Mouse (Mus musculus) intestine, postnatal 0 days (tissue): Measurements from ENCODE around the gene Gna12. TPM values are rescaled to one million over a fixed set of nuclear protein-coding genes. Genes with fewer than 3 reads are reported as not detected.

Source experiments
- ATAC-seq: fragments of 200-750 bp; cut with Nextera tagmentation; 2 replicates; pipeline ENCODE4 v1.8.0; 2017; ENCODE audit warnings: mild to moderate bottlenecking, moderate TSS enrichment, moderate library complexity
- H3K27ac ChIP-seq: fragments of 300-500 bp; sonication (generic); 2 replicates; pipeline ENCODE4 v1.5.1; 2014; ENCODE audit warnings: mild to moderate bottlenecking, low read depth, low read length, moderate library complexity
- H3K27me3 ChIP-seq: fragments of 300-500 bp; sonication (generic); replicated peaks from 2 replicates; pipeline ENCODE4 v1.6.1; 2014; ENCODE audit warnings: low read length, mixed read lengths; ENCODE audit not compliant: control insufficient read depth, insufficient read depth
- H3K36me3 ChIP-seq: fragments of 300-500 bp; sonication (generic); 2 replicates; pipeline ENCODE4 v1.6.1; 2014; ENCODE audit warnings: mild to moderate bottlenecking, moderate library complexity; ENCODE audit not compliant: control insufficient read depth, insufficient read depth
- H3K4me1 ChIP-seq: fragments of 300-500 bp; sonication (generic); replicated peaks from 2 replicates; pipeline ENCODE4 v1.6.1; 2014; ENCODE audit warnings: antibody characterized with exemption, low read length, mixed read lengths; ENCODE audit not compliant: control insufficient read depth, insufficient read depth
- H3K4me2 ChIP-seq: fragments of 300-500 bp; sonication (generic); replicated peaks from 2 replicates; pipeline ENCODE4 v1.6.1; 2014; ENCODE audit warnings: low read depth, mild to moderate bottlenecking, moderate library complexity
- H3K4me3 ChIP-seq: fragments of 300-500 bp; sonication (generic); 2 replicates; pipeline ENCODE4 v1.5.1; 2014; ENCODE audit warnings: low read depth, low read length
- H3K9ac ChIP-seq: fragments of 300-500 bp; sonication (generic); 2 replicates; pipeline ENCODE4 v1.6.1; 2014; ENCODE audit warnings: mild to moderate bottlenecking, low read depth, low read length
- H3K9me3 ChIP-seq: fragments of 300-500 bp; sonication (generic); 2 replicates; pipeline ENCODE4 v1.6.1; 2016; ENCODE audit warnings: mixed run types; ENCODE audit not compliant: control insufficient read depth
- CTCF ChIP-seq: sonication (generic); IDR thresholded peaks from 2 replicates; pipeline ENCODE4 v1.5.1; 2016; ENCODE audit warnings: low read depth, mild to moderate bottlenecking, control low read depth, antibody characterized with exemption, moderate library complexity
- WGBS: fragments of 180-500 bp; shearing (Covaris S2); extraction: QIAGEN DNeasy Blood & Tissue Kit; methylation state at CpG from one replicate; pipeline ENCODE4 v1.1.7; 2014; 5-methylcytosine and 5-hydroxymethylcytosine counted together
- polyA plus RNA-seq: library from polyadenylated mRNA; unstranded; fragments of >200 nt; fragmentation: Nextera tagmentation; extraction: Ambion mirVana; gene quantifications from 2 replicates; pipeline ENCODE4 v1.2.1, GENCODE M21; 2015

Gene Gna12
- polyA plus RNA-seq, 1 experiment from 2014 or later = 13.8 TPM

DNA sequence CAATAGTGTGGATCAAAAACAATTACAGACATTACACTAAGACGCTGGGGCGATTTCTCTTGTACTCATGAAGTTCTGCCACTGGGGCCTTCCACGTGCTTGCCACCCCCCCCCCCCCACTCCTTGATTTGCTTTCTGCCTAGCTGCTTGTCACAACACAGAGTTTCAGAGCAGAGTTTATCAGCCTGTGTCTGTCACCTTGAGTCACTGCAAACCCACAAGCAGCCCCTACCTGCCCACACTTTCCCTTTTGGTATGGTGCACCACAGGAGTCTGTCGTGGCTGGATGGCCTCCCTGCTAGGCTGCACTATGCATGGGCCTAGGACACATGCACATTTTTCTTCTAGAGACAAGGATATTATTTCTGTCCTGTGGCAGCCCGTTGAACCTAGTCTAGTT lies 31.5 kb downstream of the Gna12 start:
- Histone ChIP-seq H3K4me1 (0 out of 2 replicates have a peak, but pooled peaks cover 3% of the 10 kb centered on the region), H3K4me2 (no peak overlapping the region), H3K27ac (no peak overlapping the region), H3K4me3 (no peak overlapping the region), H3K36me3 (no peaks in the 10 kb centered on the region), H3K27me3 (no peaks in the 10 kb centered on the region), H3K9ac (no peak overlapping the region), H3K9me3 (no peaks in the 10 kb centered on the region)
- ATAC-seq = no peak
- TF ChIP-seq CTCF = no peak
- WGBS = 75% methylated on average over 5 of the region's 5 CpGs

DNA sequence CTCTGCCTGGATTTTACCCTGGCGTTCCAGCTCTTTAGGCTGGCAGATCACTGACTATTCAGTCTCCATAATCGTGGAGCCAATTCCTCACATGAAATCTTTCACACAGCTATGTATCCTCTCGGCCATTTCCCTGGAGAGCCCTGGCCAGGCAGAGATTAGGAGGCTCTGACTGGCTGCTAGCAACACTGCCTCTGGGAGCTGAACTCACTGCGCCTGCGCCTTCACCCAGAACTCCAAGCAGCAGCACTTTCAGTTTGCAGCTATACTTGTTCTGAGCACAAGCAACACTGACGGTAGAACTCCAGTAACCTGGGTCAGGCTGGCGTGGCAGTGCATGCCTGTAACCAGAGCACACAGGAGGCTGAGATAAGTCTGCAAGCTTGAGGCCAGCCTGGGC lies 32.1 kb downstream of the Gna12 start:
- WGBS = 72% methylated on average over 7 of the region's 7 CpGs
- no peak for ATAC-seq
- Histone ChIP-seq H3K4me2 (no peak overlapping the region), H3K27me3 (no peaks in the 10 kb centered on the region), H3K9ac (no peak overlapping the region), H3K4me3 (no peak overlapping the region), H3K27ac (no peak overlapping the region), H3K4me1 (0 out of 2 replicates have a peak, but pooled peaks cover 3% of the 10 kb centered on the region), H3K36me3 (no peaks in the 10 kb centered on the region), H3K9me3 (no peaks in the 10 kb centered on the region)
- no peak for TF ChIP-seq CTCF

DNA sequence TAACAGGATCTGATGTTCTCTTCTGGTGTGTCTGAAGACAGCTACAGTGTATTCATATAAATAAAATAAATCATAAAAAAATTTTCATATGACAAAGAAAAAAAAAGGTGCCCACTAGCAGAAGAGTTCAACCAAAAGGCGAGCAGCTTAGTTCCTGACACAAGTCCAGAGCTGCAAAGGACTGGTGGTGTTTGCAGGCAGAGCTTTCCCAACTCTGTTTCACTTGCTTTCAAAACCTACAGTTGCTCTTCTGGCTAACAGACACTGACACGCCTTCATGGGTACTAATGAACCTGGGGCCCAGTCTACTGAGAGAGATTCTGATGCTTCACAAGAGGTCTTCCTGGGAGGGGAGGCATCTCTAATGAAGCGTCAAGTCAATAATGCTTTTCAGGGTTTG lies 34.2 kb downstream of the Gna12 start:
- TF ChIP-seq CTCF = no peak
- H3K9me3 ChIP-seq = no peaks in the 10 kb centered on the region
- no peaks in the 10 kb centered on the region for H3K36me3 ChIP-seq
- H3K27me3 ChIP-seq = no peaks in the 10 kb centered on the region
- peaks cover 9% of the 10 kb centered on the region; the same call in 1 of the 2 replicates for H3K4me1 ChIP-seq
- no peak overlapping the region for H3K4me2 ChIP-seq
- H3K27ac ChIP-seq = no peak overlapping the region
- 90% methylated on average over 3 of the region's 3 CpGs for WGBS
- no peak overlapping the region for H3K4me3 ChIP-seq
- ATAC-seq = no peak
- no peak overlapping the region for H3K9ac ChIP-seq

DNA sequence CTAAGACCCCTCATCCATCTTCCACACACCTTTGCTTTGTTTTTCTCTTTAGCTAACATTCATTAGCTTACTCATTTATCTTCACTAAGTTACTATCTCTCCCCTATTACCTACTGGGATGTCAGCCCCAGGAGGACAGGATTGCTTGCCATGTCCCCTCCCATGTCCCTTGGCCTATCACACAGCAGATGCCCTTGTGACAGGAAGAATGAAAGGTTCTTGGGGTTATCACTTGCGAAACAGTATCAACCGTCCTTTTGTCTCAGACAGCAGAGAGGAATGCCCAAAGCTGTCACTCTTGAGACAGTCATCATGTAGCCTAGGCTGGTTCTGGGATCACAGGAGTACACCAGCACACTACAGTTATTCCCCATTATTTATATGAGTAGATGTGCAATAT lies 35.1 kb downstream of the Gna12 start:
- Histone ChIP-seq H3K27ac (no peak overlapping the region), H3K4me2 (no peak overlapping the region), H3K9me3 (no peaks in the 10 kb centered on the region), H3K27me3 (no peaks in the 10 kb centered on the region), H3K4me3 (no peak overlapping the region), H3K4me1 (peaks cover 9% of the 10 kb centered on the region; the same call in 1 of the 2 replicates), H3K9ac (no peak overlapping the region), H3K36me3 (no peaks in the 10 kb centered on the region)
- ATAC-seq = no peak
- WGBS = 50% methylated on average over 2 of the region's 2 CpGs
- no peak for TF ChIP-seq CTCF

DNA sequence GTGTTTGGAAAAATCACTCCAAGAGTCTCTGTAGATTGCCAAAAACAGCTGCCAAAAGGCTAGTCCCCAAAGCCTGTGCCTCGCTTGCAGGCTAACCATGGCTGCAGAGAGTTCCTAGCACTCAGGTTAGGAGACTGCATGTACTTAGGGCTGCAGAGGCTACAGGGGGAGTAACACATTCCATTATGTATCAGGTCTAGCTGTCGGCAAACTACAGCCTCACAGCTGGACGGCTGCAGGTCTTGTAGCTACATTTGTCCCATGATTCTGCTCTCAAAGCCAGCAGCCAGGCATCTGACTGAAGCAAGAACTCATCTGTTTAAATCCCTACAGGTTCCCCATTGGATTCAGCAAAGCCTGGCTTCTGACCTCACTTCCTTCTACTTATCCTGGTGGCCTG lies 35.5 kb downstream of the Gna12 start:
- Histone ChIP-seq H3K4me3 (no peak overlapping the region), H3K9me3 (no peaks in the 10 kb centered on the region), H3K27me3 (no peaks in the 10 kb centered on the region), H3K9ac (no peak overlapping the region), H3K36me3 (no peaks in the 10 kb centered on the region), H3K27ac (no peak overlapping the region), H3K4me1 (peaks cover 9% of the 10 kb centered on the region; the same call in 1 of the 2 replicates), H3K4me2 (no peak overlapping the region)
- no peak for ATAC-seq
- no peak for TF ChIP-seq CTCF
- WGBS = 48% methylated on average over 3 of the region's 3 CpGs

DNA sequence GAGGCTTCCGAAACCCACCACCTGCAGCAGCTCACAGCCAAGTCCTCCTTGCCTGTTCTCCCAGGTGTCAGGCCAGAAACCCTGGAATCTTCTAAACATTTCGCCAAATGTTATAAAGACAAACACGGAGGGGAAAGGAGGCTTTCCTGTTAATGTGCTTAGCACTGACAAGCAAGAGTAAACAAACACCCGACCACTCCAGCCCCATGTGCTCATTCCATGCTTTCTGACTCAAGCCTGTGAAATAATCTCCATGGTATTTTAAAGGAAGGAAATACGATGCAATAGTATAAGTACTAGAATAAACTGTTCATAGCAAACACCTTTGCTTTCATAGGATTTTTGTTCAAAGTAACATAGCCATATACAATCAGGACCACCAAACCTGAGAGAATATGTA lies 38.0 kb downstream of the Gna12 start:
- no peak overlapping the region for H3K4me3 ChIP-seq
- no peak for ATAC-seq
- 0 out of 2 replicates have a peak overlapping the region, but pooled peaks have one; percentile 5 for H3K27ac ChIP-seq
- H3K36me3 ChIP-seq = no peaks in the 10 kb centered on the region
- no peaks in the 10 kb centered on the region for H3K9me3 ChIP-seq
- TF ChIP-seq CTCF = no peak
- no peaks in the 10 kb centered on the region for H3K27me3 ChIP-seq
- peaks cover 11% of the 10 kb centered on the region; the same call in 1 of the 2 replicates for H3K4me1 ChIP-seq
- H3K4me2 ChIP-seq = no peak overlapping the region
- 37% methylated on average over 5 of the region's 5 CpGs for WGBS
- H3K9ac ChIP-seq = no peak overlapping the region
